Mouse (Mus musculus): Measurements from ENCODE around the gene Dyrk4. TPM values are rescaled to one million over a fixed set of nuclear protein-coding genes. Genes with fewer than 3 reads are reported as not detected.
A peak's percentile ranks its signal among the peaks of the same experiment; 100 is the strongest.

The Dyrk4 gene
- polyA plus RNA-seq (2017; shearing (Covaris generic)), result under 1 TPM in 2 of 3 experiments, not detected in 1; 0.21 to 0.71 TPM

DNA sequence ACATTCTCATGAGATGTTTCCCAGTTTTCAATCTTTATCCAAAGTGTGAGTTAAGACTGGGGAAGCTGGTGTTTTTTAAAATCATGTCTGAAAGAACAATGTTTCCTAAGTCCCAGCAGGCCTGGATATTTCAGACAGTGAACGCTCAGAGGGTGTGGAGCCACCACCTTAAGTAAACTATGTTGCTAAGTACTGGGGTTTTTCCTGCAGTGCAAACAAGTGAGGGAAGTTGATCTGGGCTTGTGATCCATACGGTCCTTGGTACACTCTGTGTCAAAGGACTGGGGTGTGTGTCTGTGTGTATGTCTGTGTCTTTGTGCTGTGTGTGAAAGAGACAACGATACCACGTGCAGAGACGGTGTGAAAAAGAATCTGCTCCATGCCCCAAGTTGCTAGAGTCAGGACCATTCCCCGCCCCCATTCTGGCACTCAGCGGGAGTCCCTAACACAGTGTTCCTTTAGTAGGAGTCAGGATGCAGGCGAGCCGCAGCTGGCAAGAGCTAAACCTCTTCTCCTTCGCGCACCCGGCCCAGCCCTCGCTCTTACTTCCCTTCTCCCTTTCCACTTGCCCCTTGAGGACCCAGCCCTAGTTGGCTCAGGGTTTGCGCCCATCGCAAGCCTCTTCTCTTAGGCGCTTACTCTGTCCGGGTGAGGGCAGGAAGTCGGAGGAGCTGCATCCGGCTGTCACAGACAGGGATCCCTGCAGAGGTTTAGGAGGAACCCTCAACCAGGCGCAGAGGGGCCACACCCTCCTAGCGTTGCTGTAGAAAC, at the start of gene Dyrk4:
Dyrk4 (minus strand) TSS at position 729 of the 771 bp plus-strand sequence.
- ATAC-seq, result no peak

DNA sequence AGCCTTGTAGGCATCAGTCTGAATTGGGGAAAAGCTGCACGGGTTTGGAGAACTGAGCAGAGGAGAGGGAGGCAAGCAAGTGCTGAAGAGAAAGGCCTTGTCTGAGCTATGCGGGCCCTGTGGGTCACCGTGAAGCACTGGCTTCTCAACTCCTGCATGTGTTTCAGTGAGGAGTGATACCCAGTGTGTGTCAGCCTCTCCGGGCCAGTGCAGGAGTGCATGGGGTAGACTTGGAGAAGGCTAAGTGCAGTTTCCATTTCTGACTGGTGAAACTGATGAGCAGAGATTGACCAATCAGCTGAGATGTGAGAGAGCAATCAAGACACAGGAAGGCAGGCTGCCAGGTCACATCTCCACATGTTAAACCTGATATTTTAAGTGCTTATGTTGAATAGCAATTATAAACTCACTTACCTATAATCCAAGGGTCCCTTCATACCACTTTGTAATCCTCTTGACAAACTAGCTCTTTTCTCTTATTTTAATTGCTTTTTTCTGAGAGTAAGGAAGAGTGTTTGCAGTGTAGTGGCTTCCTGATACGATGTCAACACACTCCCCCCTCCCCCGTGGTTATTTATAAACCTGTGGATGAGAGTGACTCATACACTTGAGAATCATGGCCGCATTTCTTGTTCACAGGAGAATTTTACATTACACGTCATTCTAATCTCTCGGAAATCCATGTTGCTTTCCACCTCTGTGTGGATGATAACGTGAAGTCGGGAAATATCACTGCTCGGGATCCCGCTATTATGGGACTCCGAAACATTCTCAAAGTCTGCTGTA, 44.8 kb upstream of the Dyrk4 start:
- no peak for ATAC-seq

GRCm38 (mm10) chr6:126963426-126963825, 41.8 kb upstream of the Dyrk4 start:
- no peak for ATAC-seq

GRCm38 (mm10) chr6:126962709-126963108, 41.1 kb upstream of the Dyrk4 start:
- no peak for ATAC-seq

- no peak for ATAC-seq
Observed at GRCm38 (mm10) chr6:126961371-126962018, 39.9 kb upstream of the Dyrk4 start.

- peak; percentile 68 for ATAC-seq
Observed at GRCm38 (mm10) chr6:126955734-126956133, 34.1 kb upstream of the Dyrk4 start.

DNA sequence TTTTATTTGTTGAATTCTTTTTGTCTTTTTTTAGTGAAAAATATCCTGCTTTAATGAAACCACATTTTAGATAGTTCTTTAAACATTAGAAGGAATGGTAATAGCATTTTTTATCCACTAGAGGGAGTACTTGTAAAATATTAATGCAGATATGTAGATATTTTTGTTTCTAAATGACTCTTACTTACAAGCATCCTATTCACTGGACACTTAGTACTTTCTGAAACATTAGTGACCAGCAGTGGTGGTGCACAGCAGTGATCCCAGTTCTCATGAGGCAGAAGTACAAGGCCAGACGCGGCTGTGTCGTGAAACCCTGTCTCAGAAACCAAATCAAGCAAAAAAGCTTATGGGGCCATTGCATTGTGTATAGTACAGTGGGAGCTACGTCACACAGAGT, 26.7 kb upstream of the Dyrk4 start:
- ATAC-seq, result no peak

DNA sequence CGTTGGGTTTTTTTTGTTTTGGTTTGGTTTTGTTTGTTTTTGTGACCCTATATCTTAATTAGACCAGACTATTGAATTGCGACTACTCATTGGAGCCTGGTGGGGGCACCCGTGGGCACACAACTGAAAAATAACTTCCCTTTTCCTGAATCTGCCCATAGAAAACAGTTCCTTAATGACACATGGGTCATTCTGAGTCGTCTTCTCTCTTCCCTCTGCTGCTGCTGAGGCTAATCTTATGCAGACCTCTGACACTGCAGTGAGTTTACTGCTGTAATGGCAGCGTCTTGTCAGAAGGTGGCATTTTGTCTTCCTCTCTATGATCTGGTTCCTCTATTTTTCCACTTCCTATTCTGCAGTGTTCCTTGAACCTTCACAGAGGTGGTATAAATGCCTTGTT, 18.8 kb upstream of the Dyrk4 start:
- no peak for ATAC-seq

- ATAC-seq, result peak; percentile 98
Observed at GRCm38 (mm10) chr6:126939487-126940171, 18.0 kb upstream of the Dyrk4 start, which contains the start of the genes Rad51ap1 and D6Wsu163e. Gene Rad51ap1 (minus strand): TSS chr6:126939587. Gene D6Wsu163e (plus strand): TSS chr6:126939962.

- no peak for ATAC-seq
Observed at GRCm38 (mm10) chr6:126938853-126939486, 17.3 kb upstream of the Dyrk4 start.

- no peak for ATAC-seq
Observed at GRCm38 (mm10) chr6:126938047-126938446, 16.4 kb upstream of the Dyrk4 start.

DNA sequence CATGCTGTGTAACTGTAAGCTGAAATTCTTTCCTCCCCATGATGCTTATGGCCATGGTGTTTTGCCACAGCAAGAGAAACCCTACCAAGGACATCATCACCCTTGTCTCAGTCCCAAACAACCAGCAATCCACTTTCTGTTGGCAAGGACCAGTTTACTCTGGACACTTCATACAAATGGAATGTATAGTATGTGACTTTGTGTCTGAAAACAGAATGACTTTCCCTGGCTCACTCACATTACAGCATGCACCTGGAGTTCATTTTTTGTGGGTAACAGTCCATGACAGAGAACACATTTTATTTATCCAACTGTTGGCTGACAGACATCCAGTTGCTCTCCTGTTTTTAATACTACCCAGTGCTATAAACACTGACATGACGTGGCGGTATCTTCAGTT, 11.3 kb upstream of the Dyrk4 start:
- no peak for ATAC-seq

DNA sequence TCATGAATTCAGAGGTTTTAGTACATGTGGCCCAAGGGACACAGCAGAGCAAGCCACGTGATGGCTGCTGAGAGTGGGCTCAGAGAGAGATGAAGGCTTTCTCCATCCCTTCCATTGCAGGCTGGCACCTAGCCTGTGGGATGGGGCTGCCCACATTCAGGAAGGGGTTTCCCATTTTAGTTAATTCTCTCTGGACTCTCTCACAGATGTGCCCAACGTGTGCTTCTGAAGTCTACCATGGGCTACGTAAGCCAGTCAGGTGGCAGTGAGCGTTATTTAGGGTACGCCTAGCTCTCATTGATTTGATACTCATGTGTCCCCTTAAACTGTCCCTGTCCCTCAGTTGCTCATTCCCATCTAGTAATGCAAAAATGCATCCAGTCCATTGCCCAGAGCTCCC, 6.7 kb downstream of the Dyrk4 start:
- ATAC-seq, result no peak

- peak; percentile 81 for ATAC-seq
Observed at GRCm38 (mm10) chr6:126910727-126911126, 10.9 kb downstream of the Dyrk4 start.

GRCm38 (mm10) chr6:126907876-126908275, 13.8 kb downstream of the Dyrk4 start:
- ATAC-seq, result no peak

- no peak for ATAC-seq
Observed at GRCm38 (mm10) chr6:126907378-126907777, 14.3 kb downstream of the Dyrk4 start.

DNA sequence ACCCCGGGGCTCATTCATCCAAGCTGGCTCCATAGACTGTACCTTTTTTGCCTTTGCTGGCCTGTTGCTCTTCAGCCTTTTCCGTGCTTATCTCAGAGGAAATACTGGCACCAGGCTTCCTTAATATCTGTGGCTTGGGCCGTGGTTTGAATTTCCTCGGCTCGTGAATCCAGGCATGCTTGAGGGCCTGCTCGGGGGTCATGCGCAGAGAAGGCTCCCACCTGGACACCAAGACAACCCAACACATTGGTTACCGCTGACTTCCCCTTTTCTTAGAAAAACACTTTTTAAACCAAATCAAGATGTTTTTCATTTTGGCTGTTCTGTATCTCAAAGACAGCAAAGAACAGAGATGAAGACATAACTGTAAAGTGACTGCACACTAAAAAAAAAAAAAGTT, 44.5 kb downstream of the Dyrk4 start:
- ATAC-seq, result no peak

GRCm38 (mm10) chr6:126852881-126853280, 68.8 kb downstream of the Dyrk4 start, which contains the start of gene Akap3:
Gene Akap3 (plus strand): TSS chr6:126853098.
- no peak for ATAC-seq

DNA sequence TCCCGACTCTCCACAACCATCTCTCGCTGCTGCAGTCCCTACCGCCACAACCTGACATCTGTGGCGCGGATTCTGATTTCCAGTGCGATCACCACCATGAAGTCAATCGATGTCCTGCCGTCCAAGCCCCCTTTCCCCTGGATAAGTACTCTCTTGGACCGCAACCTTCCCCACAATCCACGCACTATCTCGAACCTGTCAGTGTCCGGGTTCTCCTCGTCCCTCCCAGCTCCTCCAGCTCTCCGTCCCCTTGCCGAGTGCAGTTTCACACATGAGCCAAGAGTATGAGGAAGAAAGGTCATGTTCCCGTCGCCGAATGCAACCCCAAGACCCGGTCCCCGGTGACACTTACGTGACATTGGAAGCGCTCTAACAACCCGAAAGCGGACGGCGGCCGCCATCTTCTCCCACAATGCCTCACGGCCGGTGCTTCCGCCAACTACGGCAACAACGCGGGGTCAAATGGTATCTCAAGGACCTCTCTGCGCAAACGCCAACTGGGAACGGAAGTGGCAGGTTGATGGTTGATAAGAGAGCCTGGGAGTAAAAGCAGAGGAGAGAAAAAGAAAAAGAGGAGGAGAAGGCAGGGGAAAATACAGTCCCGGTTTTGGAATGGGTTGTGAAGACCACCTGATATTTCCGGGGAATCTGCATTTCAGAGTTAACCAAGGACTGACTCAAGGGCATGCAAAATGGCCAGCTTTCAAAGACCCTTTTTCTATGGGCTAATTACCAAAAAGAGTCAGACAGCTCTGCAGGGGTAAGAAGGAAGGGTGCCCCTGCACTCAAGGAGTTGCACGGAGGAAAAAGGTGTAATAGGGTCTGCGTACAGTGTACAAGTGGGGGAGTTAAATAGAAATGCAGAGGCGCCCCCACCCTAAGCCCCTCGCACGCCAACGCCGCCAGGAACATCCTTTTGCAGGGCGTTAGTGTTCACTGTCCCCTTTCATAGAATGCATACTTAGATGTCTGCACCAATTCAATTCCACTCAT, 72.6 kb downstream of the Dyrk4 start, which contains the start of gene Ndufa9:
Ndufa9 (minus strand) TSS at position 425 of the 993 bp plus-strand sequence.
- ATAC-seq, result peak; percentile 96

DNA sequence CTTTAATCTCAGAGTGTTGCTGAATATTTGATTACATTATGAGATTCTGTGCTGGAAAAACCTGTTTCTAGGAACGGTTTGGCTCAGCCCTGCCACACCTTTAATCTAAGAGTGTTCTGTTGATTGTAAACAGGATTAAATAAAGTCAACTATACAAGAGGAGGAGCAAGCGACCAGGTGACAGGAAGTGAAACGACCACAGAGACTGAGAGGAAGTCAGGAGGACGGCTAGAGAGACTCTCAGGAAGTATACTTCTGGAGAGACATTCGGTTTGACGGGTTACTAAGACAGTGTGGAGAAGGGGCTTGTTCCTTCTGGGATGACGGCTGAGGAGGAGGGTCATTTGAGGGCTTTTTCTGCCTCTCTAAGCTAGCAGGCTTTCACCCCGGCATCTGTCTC, 85.0 kb downstream of the Dyrk4 start:
- peak; percentile 50 for ATAC-seq
